Mouse (Mus musculus) spleen, embryonic (tissue): ENCODE data around the gene B4galnt2.
"Not testable (repeated sequence)": the region's sequence is repeated elsewhere in the genome, so short reads cannot be mapped to it uniquely, and the experiment has no call there.

Experiments used
- CTCF ChIA-PET: fragments of 350-600 bp; sonication (Branson Sonifier 250); formaldehyde crosslinking; loops from one replicate; lab custom pipeline; 2022; lab: Charles Lee

The B4galnt2 gene

GRCm38 (mm10) chr11:95904290-95904689 lies 10.4 kb downstream of the B4galnt2 start:
- CTCF ChIA-PET = interaction anchor here (0.7 kb wide), 1 partner anchor 63 kb away, joined by 3 read pairs; no protein-coding TSS in a partner anchor

GRCm38 (mm10) chr11:95896446-95897179 lies 18.1 kb downstream of the B4galnt2 start:
- CTCF ChIA-PET = interaction anchor here (0.5 kb wide), 1 partner anchor 69 kb away, joined by 3 read pairs; no protein-coding TSS in a partner anchor

DNA sequence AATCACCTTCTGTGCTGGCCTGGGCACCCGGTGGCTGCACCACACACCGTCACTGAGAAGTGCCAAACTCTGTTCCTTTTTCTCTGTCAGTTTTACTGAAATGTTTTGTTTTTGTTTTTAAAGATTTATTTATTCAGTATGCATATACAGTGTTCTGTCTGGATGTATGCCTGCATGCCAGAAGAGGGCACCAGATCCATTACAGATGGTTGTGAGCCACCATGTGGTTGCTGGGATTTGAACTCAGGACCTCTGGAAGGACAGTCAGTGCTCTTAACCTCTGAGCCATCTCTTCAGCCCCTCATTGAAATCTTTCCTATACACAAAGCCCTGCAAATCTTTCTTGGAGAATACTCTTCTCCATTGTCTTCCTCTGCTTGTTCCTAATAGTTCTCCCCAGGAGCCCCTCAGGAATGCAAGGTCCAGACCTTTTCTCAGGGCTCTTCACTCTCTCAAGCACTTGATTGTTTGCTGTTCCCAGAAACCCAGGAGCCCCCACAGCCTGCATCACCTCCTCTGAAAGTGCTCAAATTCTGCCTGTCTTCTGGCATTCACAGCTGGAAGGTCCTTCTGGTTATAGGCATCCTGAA lies 24.1 kb downstream of the B4galnt2 start:
- CTCF ChIA-PET = no interaction called here

- CTCF ChIA-PET = not testable (repeated sequence)
These were observed 34.8 kb downstream of the B4galnt2 start for GRCm38 (mm10) chr11:95879861-95880260.

- CTCF ChIA-PET = interaction anchor here (0.7 kb wide), 2 partner anchors 41 to 109 kb away, joined by 4 read pairs; no protein-coding TSS in a partner anchor
These were observed 38.4 kb downstream of the B4galnt2 start for GRCm38 (mm10) chr11:95876296-95876695.

GRCm38 (mm10) chr11:95875804-95876203 lies 38.9 kb downstream of the B4galnt2 start:
- CTCF ChIA-PET = interaction anchor here (0.7 kb wide), 2 partner anchors 41 to 110 kb away, joined by 4 read pairs; no protein-coding TSS in a partner anchor

- CTCF ChIA-PET = interaction anchor here (0.6 kb wide), 1 partner anchor 11 kb away, joined by 3 read pairs; no protein-coding TSS in a partner anchor
These were observed 44.7 kb downstream of the B4galnt2 start for GRCm38 (mm10) chr11:95869918-95870470.

GRCm38 (mm10) chr11:95869442-95869841 lies 45.2 kb downstream of the B4galnt2 start:
- CTCF ChIA-PET = no interaction called here

DNA sequence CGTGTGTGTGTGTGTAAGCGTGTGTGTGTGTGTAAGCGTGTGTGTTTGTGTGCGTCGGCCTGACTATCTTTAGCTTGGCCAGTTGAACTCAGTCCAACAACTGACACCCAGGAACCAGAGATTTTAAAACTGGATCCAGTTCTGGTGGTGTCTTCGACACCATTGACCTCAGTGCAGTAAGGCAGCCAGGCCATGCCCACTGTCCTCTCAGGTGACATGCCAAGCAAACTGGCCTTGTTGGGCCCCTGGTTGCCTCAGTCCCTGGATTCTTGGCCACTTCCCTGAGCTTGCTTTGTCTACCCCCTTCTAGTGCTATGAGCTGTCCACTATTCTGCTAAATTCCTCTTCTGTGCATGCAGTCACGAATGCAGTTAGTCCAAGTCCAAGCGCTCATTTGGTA lies 53.3 kb downstream of the B4galnt2 start:
- CTCF ChIA-PET = interaction anchor here (0.6 kb wide), 1 partner anchor 21 kb away, joined by 3 read pairs; no protein-coding TSS in a partner anchor

- CTCF ChIA-PET = no interaction called here
These were observed 54.6 kb downstream of the B4galnt2 start for GRCm38 (mm10) chr11:95860071-95860490.

- CTCF ChIA-PET = interaction anchor here (0.6 kb wide), 1 partner anchor 1245 kb away, joined by 3 read pairs; no protein-coding TSS in a partner anchor
These were observed 55.2 kb downstream of the B4galnt2 start for GRCm38 (mm10) chr11:95859468-95859855.

DNA sequence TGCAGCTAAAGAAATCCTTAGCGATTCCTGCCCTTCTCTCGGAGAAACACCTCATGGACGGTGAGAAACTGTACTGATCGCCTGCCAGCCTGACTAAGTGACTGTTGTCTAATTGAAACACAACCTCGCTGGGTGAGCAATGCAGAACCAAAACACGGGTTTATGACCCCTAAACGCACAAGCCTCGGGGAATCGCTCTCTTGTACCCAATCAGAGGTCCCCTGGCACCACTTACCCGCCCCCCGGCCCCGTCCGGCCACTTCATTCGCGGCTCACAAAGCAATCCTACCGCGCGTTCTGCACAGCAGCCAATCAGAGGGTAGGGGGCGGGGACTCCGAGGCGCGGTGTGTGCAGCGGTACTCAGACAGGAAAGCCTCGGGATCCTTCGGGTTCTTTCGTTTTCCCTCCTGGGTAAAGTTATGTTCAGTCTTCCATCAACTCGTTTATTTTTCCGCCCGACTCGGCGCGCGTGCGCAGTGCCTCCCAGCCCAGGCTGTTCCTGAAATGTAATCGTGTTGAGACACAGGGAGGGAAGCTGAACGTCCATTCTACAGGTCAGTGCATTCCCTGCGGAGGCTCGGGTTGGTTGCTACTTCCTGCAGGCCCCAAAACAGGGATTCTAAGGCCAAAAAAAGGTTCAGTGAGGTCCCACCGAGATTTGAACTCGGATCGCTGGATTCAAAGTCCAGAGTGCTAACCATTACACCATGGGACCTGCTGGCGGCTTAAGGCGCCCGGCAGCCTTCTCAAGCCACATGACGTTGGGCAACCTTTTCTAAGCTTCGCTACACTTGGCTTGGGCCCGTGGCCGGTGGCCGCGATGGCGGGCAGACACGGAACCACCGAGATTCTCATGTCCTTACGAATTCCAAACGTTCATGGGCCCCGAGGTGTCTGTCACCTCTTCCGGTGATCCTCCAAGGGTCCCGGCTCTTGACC lies 55.9 kb downstream of the B4galnt2 start:
- CTCF ChIA-PET = interaction anchor here (0.6 kb wide), 1 partner anchor 1245 kb away, joined by 3 read pairs; no protein-coding TSS in a partner anchor

DNA sequence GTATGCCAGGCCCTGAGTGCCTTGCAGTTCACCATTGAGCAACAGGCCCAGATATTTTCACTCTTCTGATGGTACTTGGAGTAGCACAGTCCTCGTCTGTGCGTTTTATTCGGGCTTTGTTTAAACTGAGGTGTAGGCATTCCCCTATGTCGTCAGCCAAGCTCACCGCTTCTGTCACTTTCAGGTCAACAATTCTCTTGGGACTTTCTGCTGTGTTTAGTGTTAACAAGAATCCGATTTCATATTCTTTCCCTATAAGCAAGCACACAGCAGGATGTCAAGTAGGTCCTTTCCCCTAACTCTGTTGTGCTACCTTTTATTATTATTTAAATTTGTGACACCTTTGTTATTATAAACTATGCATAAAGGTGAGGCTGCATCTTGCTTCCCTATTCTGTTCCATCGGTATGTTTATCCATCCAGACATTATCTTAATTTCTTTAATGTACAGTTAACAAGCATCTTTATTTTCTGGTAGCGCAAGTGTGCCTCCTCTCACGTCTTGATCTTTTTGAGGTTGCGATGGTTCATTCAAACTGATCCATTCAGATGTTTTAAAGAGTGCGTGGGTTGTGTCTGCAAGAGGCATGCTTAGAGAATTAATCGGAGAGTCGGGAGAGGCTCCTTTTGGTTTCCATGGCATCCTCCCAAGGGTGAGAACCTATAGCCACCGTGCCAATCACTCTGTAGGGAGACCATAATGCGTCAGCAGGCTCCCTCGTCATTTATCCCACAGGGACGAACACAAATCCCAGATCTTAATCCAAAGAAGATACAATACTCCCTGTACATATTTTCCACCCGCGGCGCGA lies 56.8 kb downstream of the B4galnt2 start:
- CTCF ChIA-PET = interaction anchor here (0.7 kb wide), 1 partner anchor 33 kb away, joined by 4 read pairs; the partner anchor contains the start of gene Phospho1

- CTCF ChIA-PET = interaction anchor here (0.6 to 0.7 kb wide), 2 partner anchors 30 to 33 kb away, joined by 4 read pairs; partner anchors contain the start of gene Phospho1
These were observed 57.4 kb downstream of the B4galnt2 start for GRCm38 (mm10) chr11:95857306-95857705.

DNA sequence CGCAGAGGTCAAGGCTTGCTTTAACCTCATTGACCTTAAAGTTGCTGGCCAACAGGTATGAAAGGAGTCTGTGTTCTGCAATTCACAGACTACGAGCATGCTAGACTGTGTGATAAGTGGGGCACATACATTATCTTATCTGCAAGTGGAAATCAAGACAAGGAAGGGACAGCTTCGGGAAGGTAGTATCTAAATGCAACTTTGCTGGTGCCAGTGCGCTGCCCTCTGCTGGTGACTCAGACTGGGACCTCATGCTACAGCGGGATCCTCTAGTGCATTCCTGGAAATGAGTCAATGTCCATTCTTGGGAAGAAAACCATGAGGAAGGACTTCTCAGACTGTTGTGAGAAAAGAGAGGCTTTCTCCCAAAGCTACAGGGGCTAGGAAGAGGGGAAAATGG lies 61.0 kb downstream of the B4galnt2 start:
- CTCF ChIA-PET = interaction anchor here (1.1 to 2.0 kb wide), 5 partner anchors 13 to 28 kb away, joined by 3 to 15 read pairs (median 4); no protein-coding TSS in a partner anchor

DNA sequence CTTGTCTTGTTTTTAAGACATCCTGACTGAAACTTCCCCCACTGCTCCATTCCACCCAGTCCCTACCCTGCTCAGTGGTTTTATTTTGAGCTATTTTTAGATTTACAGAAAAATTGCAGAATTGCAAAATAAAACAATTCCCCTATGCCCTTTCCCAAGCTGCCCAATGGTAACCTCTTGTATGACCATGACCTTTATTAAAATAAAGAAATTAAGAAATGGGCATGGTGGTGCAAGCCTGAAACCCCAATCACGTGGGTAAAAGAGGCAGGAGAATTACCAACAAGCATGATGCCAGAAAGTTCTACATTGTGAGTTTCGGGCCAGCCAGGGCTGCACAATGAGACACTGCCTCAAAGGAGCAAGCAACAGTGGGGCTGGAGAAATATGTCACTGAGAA lies 63.8 kb downstream of the B4galnt2 start:
- CTCF ChIA-PET = interaction anchor here (0.7 kb wide), 1 partner anchor 26 kb away, joined by 5 read pairs; the partner anchor contains the start of gene Phospho1

DNA sequence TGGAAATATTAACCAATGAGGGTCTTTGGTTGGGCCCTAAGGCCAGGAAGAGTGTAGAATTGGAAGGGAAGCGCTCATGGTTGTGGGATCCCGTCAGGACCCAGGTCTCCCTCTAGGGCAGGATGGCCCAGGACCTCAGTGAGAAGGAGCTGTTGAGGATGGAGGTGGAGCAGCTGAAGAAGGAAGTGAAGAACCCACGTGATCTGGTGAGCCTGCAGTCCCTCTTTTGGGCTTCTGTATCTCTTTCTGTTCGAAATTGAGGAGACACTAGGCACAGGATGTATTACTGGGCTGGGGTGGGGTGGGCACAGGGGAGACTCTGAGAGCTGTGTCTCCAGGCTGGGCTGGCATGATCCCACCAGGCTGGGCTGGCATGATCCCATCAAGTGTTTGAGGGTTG lies 69.8 kb downstream of the B4galnt2 start:
- CTCF ChIA-PET = interaction anchor here (1.0 kb wide), 1 partner anchor 9 kb away, joined by 3 read pairs; no protein-coding TSS in a partner anchor

DNA sequence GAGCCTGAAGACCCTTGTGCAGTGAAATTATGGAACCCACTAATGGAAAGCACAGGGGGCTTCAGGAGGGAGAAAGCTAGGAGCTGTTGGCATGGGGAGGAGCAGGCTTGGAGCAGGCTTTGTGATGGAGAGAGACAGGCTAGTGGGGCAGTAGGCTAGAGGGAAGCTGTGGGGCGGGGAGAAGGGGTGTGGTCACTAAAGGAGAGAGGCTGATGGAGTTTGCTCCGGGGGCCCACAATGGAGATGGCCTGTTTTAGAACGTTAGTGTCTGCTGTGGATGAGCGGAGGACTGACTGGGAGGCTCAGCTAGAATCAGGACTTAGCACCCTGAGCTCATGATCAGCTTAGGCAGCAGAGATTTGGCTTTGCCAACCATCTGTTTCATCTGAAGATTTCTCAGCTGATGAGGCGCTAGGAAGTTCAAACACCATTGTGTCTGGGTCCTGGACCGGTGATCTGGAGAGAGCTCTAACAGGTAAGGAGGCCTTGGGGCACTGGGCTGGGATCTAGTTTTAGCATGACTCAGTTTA lies 71.2 kb downstream of the B4galnt2 start:
- CTCF ChIA-PET = interaction anchor here (0.5 to 1.6 kb wide), 2 partner anchors 10 to 1711 kb away, joined by 3 to 6 read pairs; no protein-coding TSS in a partner anchor

DNA sequence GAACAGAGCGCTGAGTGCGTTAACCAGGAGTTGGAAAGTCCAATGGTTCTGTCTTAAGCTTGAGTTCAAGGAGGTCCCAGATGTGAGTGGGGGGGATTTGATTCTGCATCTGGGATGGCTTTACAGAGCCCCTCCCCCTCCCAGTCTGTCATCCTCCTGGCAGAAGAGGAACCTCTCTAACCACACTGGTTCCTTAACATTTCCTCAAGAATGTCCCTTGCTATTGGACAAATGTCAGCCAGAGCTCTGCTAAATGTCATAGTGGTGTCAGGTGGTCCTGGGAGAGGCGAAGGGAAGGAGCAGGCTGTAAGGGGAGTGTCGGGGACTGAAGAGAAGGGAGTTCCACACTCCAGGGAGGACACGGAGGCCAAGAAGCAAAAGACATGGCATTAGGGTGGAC lies 71.7 kb downstream of the B4galnt2 start:
- CTCF ChIA-PET = interaction anchor here (1.6 kb wide), 1 partner anchor 9 kb away, joined by 6 read pairs; no protein-coding TSS in a partner anchor
